Mouse (Mus musculus): ENCODE measurements around the gene L1cam. TPM values are rescaled to one million over a fixed set of nuclear protein-coding genes. Genes with fewer than 3 reads are reported as not detected.
A peak's percentile ranks its signal among the peaks of the same experiment; 100 is the strongest.

L1cam gene
- polyA plus RNA-seq, 1 experiment from 2014 or later: 0.93 TPM

GRCm38 (mm10) chrX:73914827-73915703 lies 19.2 kb upstream of the L1cam start:
- H3K27ac ChIP-seq: peak overlapping the region; percentile 73
- H3K9ac ChIP-seq (replicated peaks): no peak overlapping the region
- peaks cover 30% of the 10 kb centered on the region for H3K36me3 ChIP-seq
- H3K4me3 ChIP-seq (replicated peaks): 0 out of 2 replicates have a peak overlapping the region, but pooled peaks have one; percentile 21
- H3K4me2 ChIP-seq: peak overlapping the region; percentile 42
- no peaks in the 10 kb centered on the region for H3K9me3 ChIP-seq
- H3K4me1 ChIP-seq (replicated peaks): 0 out of 2 replicates have a peak, but pooled peaks cover 3% of the 10 kb centered on the region
- peak; percentile 96 for ATAC-seq (ENCODE audit: insufficient number of reproducible peaks, insufficient read depth, low FRiP score, low TSS enrichment, low read depth)
- 31% methylated on average over 31 of the region's 31 CpGs for WGBS
- H3K27me3 ChIP-seq: peaks cover 16% of the 10 kb centered on the region

DNA sequence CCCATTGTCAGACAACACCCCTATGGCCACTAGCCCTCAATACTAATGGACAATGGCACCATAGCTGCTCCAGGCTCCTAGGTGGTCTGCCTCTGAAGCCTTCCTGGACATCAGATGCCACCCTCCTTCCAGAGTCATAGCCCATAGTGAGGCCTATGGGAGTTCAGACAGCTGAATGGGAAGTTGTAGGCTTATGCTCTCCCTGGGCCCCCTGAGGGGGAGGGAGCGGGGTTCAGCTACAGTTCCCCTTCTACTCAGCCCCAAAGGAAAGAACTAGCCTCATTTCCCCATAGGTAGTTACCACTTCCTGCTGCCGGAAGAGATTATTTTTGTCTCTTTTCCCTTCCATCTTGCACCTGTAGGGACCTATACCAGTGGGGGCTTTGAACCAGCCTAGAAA lies 15.7 kb upstream of the L1cam start:
- Histone ChIP-seq H3K36me3 (no peaks in the 10 kb centered on the region), H3K9me3 (no peaks in the 10 kb centered on the region), H3K4me3 (replicated peaks) (no peak overlapping the region), H3K27me3 (peaks cover 24% of the 10 kb centered on the region), H3K4me2 (no peak overlapping the region), H3K27ac (no peak overlapping the region), H3K4me1 (replicated peaks) (0 out of 2 replicates have a peak, but pooled peaks cover 3% of the 10 kb centered on the region), H3K9ac (replicated peaks) (no peak overlapping the region)
- no peak for ATAC-seq (ENCODE audit: insufficient number of reproducible peaks, insufficient read depth, low FRiP score, low TSS enrichment, low read depth)
- WGBS: 93% methylated on average over 2 of the region's 2 CpGs

- 23% methylated on average over 26 of the region's 26 CpGs for WGBS
- Histone ChIP-seq H3K9me3 (no peaks in the 10 kb centered on the region), H3K4me1 (replicated peaks) (0 out of 2 replicates have a peak, but pooled peaks cover 3% of the 10 kb centered on the region), H3K4me2 (peak overlapping the region; percentile 46), H3K27ac (no peak overlapping the region), H3K4me3 (replicated peaks) (0 out of 2 replicates have a peak overlapping the region, but pooled peaks have one; percentile 16), H3K27me3 (peaks cover 27% of the 10 kb centered on the region), H3K36me3 (no peaks in the 10 kb centered on the region), H3K9ac (replicated peaks) (no peak overlapping the region)
- ATAC-seq (ENCODE audit: insufficient number of reproducible peaks, insufficient read depth, low FRiP score, low TSS enrichment, low read depth): no peak
Observed at GRCm38 (mm10) chrX:73911156-73911555, 15.3 kb upstream of the L1cam start.

DNA sequence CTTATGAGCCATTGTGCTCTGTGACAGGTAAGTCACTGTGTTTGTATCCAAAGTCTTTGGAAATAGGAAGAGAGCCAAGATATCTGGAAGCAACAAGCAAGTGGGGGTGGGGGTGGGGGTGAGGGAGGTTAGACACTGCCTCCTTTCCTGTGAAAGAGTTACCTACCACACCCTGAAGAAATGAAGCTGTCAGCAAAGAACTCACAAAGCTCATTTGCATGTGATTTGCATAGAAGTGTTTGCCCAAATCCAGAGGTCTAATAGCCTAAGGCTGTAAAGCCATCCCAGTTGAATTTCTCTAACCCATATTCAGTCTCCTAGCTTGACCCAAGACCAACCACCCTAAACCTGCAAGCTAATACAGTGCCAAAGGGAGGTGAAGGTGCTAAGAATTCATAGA lies 14.5 kb upstream of the L1cam start:
- no peaks in the 10 kb centered on the region for H3K36me3 ChIP-seq
- no peak for ATAC-seq (ENCODE audit: insufficient number of reproducible peaks, insufficient read depth, low FRiP score, low TSS enrichment, low read depth)
- no peak overlapping the region for H3K4me2 ChIP-seq
- no peak overlapping the region for H3K4me3 ChIP-seq (replicated peaks)
- peaks cover 27% of the 10 kb centered on the region for H3K27me3 ChIP-seq
- no peak overlapping the region for H3K9ac ChIP-seq (replicated peaks)
- H3K4me1 ChIP-seq (replicated peaks): 0 out of 2 replicates have a peak, but pooled peaks cover 3% of the 10 kb centered on the region
- H3K9me3 ChIP-seq: no peaks in the 10 kb centered on the region
- no peak overlapping the region for H3K27ac ChIP-seq

DNA sequence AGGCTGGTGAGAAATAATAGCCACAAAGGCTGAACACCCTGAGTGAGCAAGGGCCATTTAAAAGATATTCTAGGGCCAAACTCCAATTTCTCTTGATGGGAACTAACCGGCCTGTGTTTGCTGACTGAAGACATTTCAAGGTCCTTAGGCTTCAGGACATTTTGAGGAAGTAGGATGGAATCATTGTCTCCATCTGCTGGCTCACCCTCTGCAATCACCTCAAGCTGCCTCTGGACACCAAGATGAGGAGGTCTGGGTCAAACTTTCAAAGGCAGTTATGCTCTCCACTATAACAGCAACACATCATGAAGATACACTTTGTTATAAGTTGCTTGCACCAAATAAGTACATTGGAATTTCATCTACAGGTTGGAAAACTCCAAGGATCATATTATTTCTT lies 14.1 kb upstream of the L1cam start:
- 0 out of 2 replicates have a peak, but pooled peaks cover 3% of the 10 kb centered on the region for H3K4me1 ChIP-seq (replicated peaks)
- no peak overlapping the region for H3K4me2 ChIP-seq
- no peak for ATAC-seq (ENCODE audit: insufficient number of reproducible peaks, insufficient read depth, low FRiP score, low TSS enrichment, low read depth)
- no peak overlapping the region for H3K9ac ChIP-seq (replicated peaks)
- H3K27me3 ChIP-seq: peaks cover 27% of the 10 kb centered on the region
- no peak overlapping the region for H3K27ac ChIP-seq
- H3K9me3 ChIP-seq: no peaks in the 10 kb centered on the region
- 86% methylated on average over 1 of the region's 1 CpGs for WGBS
- no peaks in the 10 kb centered on the region for H3K36me3 ChIP-seq
- H3K4me3 ChIP-seq (replicated peaks): no peak overlapping the region

- no peak overlapping the region for H3K4me2 ChIP-seq
- H3K4me3 ChIP-seq (replicated peaks): no peak overlapping the region
- H3K4me1 ChIP-seq (replicated peaks): no peaks in the 10 kb centered on the region
- no peak for ATAC-seq (ENCODE audit: insufficient number of reproducible peaks, insufficient read depth, low FRiP score, low TSS enrichment, low read depth)
- H3K9ac ChIP-seq (replicated peaks): no peak overlapping the region
- no peaks in the 10 kb centered on the region for H3K36me3 ChIP-seq
- H3K27ac ChIP-seq: no peak overlapping the region
- H3K9me3 ChIP-seq: no peaks in the 10 kb centered on the region
- WGBS: 67% methylated on average over 3 of the region's 3 CpGs
- no peaks in the 10 kb centered on the region; the same call in 1 of the 2 replicates for H3K27me3 ChIP-seq
Observed at GRCm38 (mm10) chrX:73897959-73898358, 2.1 kb upstream of the L1cam start.

GRCm38 (mm10) chrX:73892833-73893232 lies 3.1 kb downstream of the L1cam start:
- Histone ChIP-seq H3K27me3 (peaks cover 22% of the 10 kb centered on the region), H3K27ac (no peak overlapping the region), H3K4me1 (replicated peaks) (no peaks in the 10 kb centered on the region), H3K36me3 (no peaks in the 10 kb centered on the region), H3K9ac (replicated peaks) (no peak overlapping the region), H3K4me3 (replicated peaks) (no peak overlapping the region), H3K4me2 (no peak overlapping the region), H3K9me3 (no peaks in the 10 kb centered on the region)
- WGBS: 92% methylated on average over 14 of the region's 14 CpGs
- ATAC-seq (ENCODE audit: insufficient number of reproducible peaks, insufficient read depth, low FRiP score, low TSS enrichment, low read depth): no peak

DNA sequence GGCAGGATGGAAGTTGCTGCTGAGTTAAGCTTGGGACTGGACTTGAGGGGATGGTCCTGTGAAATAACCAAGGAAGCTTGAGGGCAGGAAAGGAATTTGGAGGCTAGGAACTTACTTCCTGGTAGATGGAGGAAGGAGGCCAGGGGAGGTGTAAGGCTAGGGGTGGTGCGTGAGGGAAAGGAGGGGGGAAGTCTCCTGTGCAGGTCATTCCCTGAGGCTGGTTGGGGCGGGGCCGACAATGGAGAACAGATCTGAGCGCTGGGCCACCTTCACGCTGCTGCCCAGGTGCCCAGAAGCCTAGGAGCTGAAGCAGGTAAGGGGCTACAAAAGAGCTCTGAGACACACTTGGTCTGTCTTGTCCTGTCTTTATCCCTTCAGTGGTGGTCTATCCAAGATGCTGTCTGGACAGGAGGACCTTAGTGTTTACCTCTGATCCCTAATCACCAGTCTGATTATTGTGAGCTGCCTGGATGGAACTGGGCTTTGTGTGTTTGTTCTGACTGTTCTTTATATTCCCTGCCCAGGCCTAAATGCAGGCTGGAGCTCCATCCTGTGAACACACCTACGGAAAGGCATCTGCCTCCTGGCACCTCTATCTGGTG lies 4.3 kb downstream of the L1cam start, which contains the start of gene Avpr2:
Avpr2 (plus strand) TSS at position 552 of the 602 bp plus-strand sequence.
- peaks cover 25% of the 10 kb centered on the region for H3K27me3 ChIP-seq
- no peaks in the 10 kb centered on the region for H3K36me3 ChIP-seq
- no peak within 1 kb of the TSS for H3K27ac ChIP-seq
- 66% methylated on average over 6 of the region's 6 CpGs for WGBS
- no peak for ATAC-seq (ENCODE audit: insufficient number of reproducible peaks, insufficient read depth, low FRiP score, low TSS enrichment, low read depth)
- no peak within 1 kb of the TSS for H3K4me3 ChIP-seq (replicated peaks)
- H3K9me3 ChIP-seq: no peaks in the 10 kb centered on the region
- no peak within 1 kb of the TSS for H3K9ac ChIP-seq (replicated peaks)
- no peaks in the 10 kb centered on the region for H3K4me1 ChIP-seq (replicated peaks)
- no peak within 1 kb of the TSS for H3K4me2 ChIP-seq

DNA sequence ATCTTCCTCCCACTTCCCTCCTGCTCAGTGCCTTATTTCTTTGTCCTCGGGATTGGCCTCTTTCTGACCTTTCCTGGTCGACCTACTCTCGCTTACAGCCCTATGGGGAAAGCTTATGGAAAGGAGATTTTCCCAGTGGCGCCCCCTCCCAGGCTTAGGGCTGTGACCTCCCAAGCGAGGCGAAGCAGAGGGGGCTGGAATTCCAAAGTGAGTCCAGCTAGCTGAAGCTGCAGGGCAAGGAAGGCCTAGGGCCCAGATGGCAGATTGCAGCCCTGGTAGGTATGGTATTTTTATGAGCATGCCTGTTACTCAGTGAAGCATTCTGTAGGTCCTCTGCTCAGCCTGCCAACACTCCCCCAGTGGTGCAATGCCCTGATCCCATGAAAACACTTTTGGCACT lies 14.4 kb downstream of the L1cam start:
- Histone ChIP-seq H3K36me3 (no peaks in the 10 kb centered on the region), H3K9ac (replicated peaks) (no peak overlapping the region), H3K27me3 (peaks cover 35% of the 10 kb centered on the region), H3K9me3 (no peaks in the 10 kb centered on the region), H3K4me1 (replicated peaks) (0 out of 2 replicates have a peak, but pooled peaks cover 2% of the 10 kb centered on the region), H3K4me3 (replicated peaks) (no peak overlapping the region), H3K27ac (no peak overlapping the region), H3K4me2 (no peak overlapping the region)
- WGBS: 18% methylated on average over 6 of the region's 6 CpGs
- 0 out of 2 replicates have a peak, but pooled peaks have one; percentile 46 for ATAC-seq (ENCODE audit: insufficient number of reproducible peaks, insufficient read depth, low FRiP score, low TSS enrichment, low read depth)

- Histone ChIP-seq H3K36me3 (no peaks in the 10 kb centered on the region), H3K27me3 (peaks cover 35% of the 10 kb centered on the region), H3K9me3 (no peaks in the 10 kb centered on the region), H3K9ac (replicated peaks) (0 out of 2 replicates have a peak overlapping the region, but pooled peaks have one; percentile 37), H3K27ac (no peak overlapping the region), H3K4me1 (replicated peaks) (0 out of 2 replicates have a peak, but pooled peaks cover 2% of the 10 kb centered on the region), H3K4me3 (replicated peaks) (peak overlapping the region; percentile 41), H3K4me2 (peak overlapping the region; percentile 68)
- peak; percentile 76 for ATAC-seq (ENCODE audit: insufficient number of reproducible peaks, insufficient read depth, low FRiP score, low TSS enrichment, low read depth)
- WGBS: 24% methylated on average over 16 of the region's 16 CpGs
Observed at GRCm38 (mm10) chrX:73881036-73881427, 14.9 kb downstream of the L1cam start.
